In the genomic region with DNA sequence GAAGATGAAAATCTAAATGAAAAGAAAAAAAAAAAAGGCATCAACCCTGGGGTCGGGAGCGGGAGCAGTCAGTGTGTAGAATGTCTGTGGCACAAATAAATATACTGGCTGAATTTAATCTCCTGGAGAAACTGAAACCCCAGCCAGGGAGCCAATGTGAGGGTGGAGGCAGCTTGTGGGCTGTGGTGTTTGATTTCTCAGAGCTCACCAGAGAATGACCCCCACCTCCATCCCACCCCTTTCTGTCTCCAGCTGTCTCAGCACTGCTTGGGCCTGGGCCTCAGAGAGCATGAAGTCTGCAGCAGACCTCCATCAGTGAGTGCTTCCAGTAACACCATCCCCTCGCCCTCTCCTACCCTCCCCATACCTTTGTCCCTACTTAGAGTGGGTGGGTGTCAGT, we compare ENCODE assay signal across 29 mouse cellular contexts. TPM values are rescaled to one million over a fixed set of nuclear protein-coding genes. Genes with fewer than 3 reads are reported as not detected.
A peak's percentile ranks its signal among the peaks of the same experiment; 100 is the strongest.
DNase-seq lines count a peak whose midpoint lies in the region; ATAC-seq and TF ChIP-seq lines count a peak whose summit lies in the region.
"Had no signal": no experiment of that assay in that cellular context is flagged by ENCODE, and none has a peak within 500 bp of the region (broad histone marks: within the 10 kb centered on the region; RNA-seq: fewer than 3 reads in every experiment).

No protein-coding gene starts in this region.

- no peak for TF ChIP-seq POLR2A in heart, adult 2 months (IDR thresholded peaks at IDR 0.05; ENCODE audit: insufficient read depth, low read depth, low read length)

- peak overlapping the region; percentile 72 for H3K27ac ChIP-seq in kidney, embryonic 16.5 days (ENCODE audit: low read length)
- H3K27ac ChIP-seq in embryonic facial prominence, embryonic 12.5 days: no peak overlapping the region
- H3K27ac ChIP-seq in limb, embryonic 12.5 days: peak overlapping the region; percentile 4; the same call in 1 of the 2 replicates
- no peak overlapping the region for H3K27ac ChIP-seq in heart, adult 2 months
- H3K27ac ChIP-seq: forebrain, embryonic 12.5 days; heart, embryonic 13.5 days; hindbrain, embryonic 13.5 days; lung, embryonic 15.5 days; midbrain, embryonic 12.5 days; neural tube, embryonic 12.5 days; stomach, embryonic 15.5 days had no signal

- H3K27me3 ChIP-seq in kidney, embryonic 16.5 days (ENCODE audit: insufficient read depth, low read length): no peaks in the 10 kb centered on the region
- no peaks in the 10 kb centered on the region for H3K27me3 ChIP-seq in embryonic facial prominence, embryonic 12.5 days
- H3K27me3 ChIP-seq in limb, embryonic 12.5 days: no peaks in the 10 kb centered on the region
- H3K27me3 ChIP-seq in heart, adult 2 months (ENCODE audit: control insufficient read depth, insufficient read depth, low read length): no peaks in the 10 kb centered on the region
- H3K27me3 ChIP-seq: forebrain, embryonic 12.5 days; heart, embryonic 13.5 days; hindbrain, embryonic 13.5 days; lung, embryonic 15.5 days; neural tube, embryonic 12.5 days; stomach, embryonic 15.5 days had no signal

- H3K4me1 ChIP-seq in kidney, embryonic 16.5 days (ENCODE audit: insufficient read depth, low read length): peaks cover 3% of the 10 kb centered on the region; the same call in 1 of the 2 replicates
- peaks cover 9% of the 10 kb centered on the region; the same call in 1 of the 2 replicates for H3K4me1 ChIP-seq in embryonic facial prominence, embryonic 12.5 days
- H3K4me1 ChIP-seq in limb, embryonic 12.5 days (replicated peaks): 0 out of 2 replicates have a peak, but pooled peaks cover 11% of the 10 kb centered on the region
- H3K4me1 ChIP-seq in heart, adult 2 months (ENCODE audit: control insufficient read depth, insufficient read depth, low read length): no peaks in the 10 kb centered on the region
- H3K4me1 ChIP-seq: forebrain, embryonic 12.5 days; hindbrain, embryonic 13.5 days; midbrain, embryonic 12.5 days; neural tube, embryonic 12.5 days; stomach, embryonic 15.5 days had no signal

- H3K4me3 ChIP-seq in kidney, embryonic 16.5 days (ENCODE audit: low read length): no peak overlapping the region
- H3K4me3 ChIP-seq in embryonic facial prominence, embryonic 12.5 days: no peak overlapping the region
- no peak overlapping the region for H3K4me3 ChIP-seq in limb, embryonic 12.5 days (replicated peaks)
- H3K4me3 ChIP-seq in heart, adult 2 months: no peak overlapping the region
- H3K4me3 ChIP-seq: forebrain, embryonic 12.5 days; heart, embryonic 13.5 days; hindbrain, embryonic 13.5 days; lung, embryonic 15.5 days; midbrain, embryonic 12.5 days; neural tube, embryonic 12.5 days; stomach, embryonic 15.5 days had no signal

- peak; percentile 94 for ATAC-seq in kidney, embryonic 16.5 days (ENCODE audit: low FRiP score, low TSS enrichment)
- ATAC-seq in embryonic facial prominence, embryonic 12.5 days (ENCODE audit: insufficient number of reproducible peaks, insufficient read depth, low FRiP score, low TSS enrichment): peak; percentile 56
- peak; percentile 69 for ATAC-seq in limb, embryonic 12.5 days (ENCODE audit: insufficient number of reproducible peaks, insufficient read depth, low FRiP score, low TSS enrichment, low read depth)
- ATAC-seq: intestine, embryonic 16.5 days had no signal

- H3K79me2 ChIP-seq in heart, adult 2 months (replicated peaks; ENCODE audit: control insufficient read depth, insufficient read depth, low read length): no peaks in the 10 kb centered on the region

- intact Hi-C loops in heart, adult 2 months (cut with DNase I): no loop called here

- peak; percentile 18 for DNase-seq in embryo, embryonic 10.5 days (ENCODE audit: low spot score)
- DNase-seq in embryo, embryonic 11 days: no peak
- no peak for DNase-seq in kidney, postnatal 10 days
- DNase-seq in urinary bladder, postnatal 4 days (ENCODE audit: low spot score in 2 of 2): no peak
- no peak for DNase-seq in heart, adult 2 months
- DNase-seq: adrenal gland, postnatal 10 days; cerebellum, adult 9-10 months; spleen, adult 18-20 months had no signal

- H3K9me3 ChIP-seq in kidney, embryonic 16.5 days (ENCODE audit: low read length): no peaks in the 10 kb centered on the region
- H3K9me3 ChIP-seq in embryonic facial prominence, embryonic 12.5 days: no peaks in the 10 kb centered on the region
- no peaks in the 10 kb centered on the region for H3K9me3 ChIP-seq in limb, embryonic 12.5 days
- H3K9me3 ChIP-seq: forebrain, embryonic 12.5 days; heart, embryonic 13.5 days; hindbrain, embryonic 13.5 days; lung, embryonic 15.5 days; midbrain, embryonic 12.5 days; neural tube, embryonic 12.5 days; stomach, embryonic 15.5 days had no signal

- TF ChIP-seq EP300 in heart, adult 2 months (IDR thresholded peaks at IDR 0.05; ENCODE audit: insufficient read depth, low read depth, low read length): no peak

- no peaks in the 10 kb centered on the region for H3K36me3 ChIP-seq in kidney, embryonic 16.5 days (ENCODE audit: insufficient read depth, low read length)
- no peaks in the 10 kb centered on the region for H3K36me3 ChIP-seq in embryonic facial prominence, embryonic 12.5 days
- no peaks in the 10 kb centered on the region for H3K36me3 ChIP-seq in limb, embryonic 12.5 days
- no peaks in the 10 kb centered on the region; the same call in 1 of the 2 replicates for H3K36me3 ChIP-seq in heart, adult 2 months (ENCODE audit: control insufficient read depth, insufficient read depth, low read length)
- H3K36me3 ChIP-seq: forebrain, embryonic 12.5 days; heart, embryonic 13.5 days; hindbrain, embryonic 13.5 days; lung, embryonic 15.5 days; midbrain, embryonic 12.5 days; neural tube, embryonic 12.5 days; stomach, embryonic 15.5 days had no signal

- no peak overlapping the region for H3K4me2 ChIP-seq in kidney, embryonic 16.5 days (replicated peaks; ENCODE audit: low read depth, low read length)
- no peak overlapping the region for H3K4me2 ChIP-seq in embryonic facial prominence, embryonic 12.5 days (replicated peaks)
- H3K4me2 ChIP-seq in limb, embryonic 12.5 days: no peak overlapping the region
- H3K4me2 ChIP-seq: forebrain, embryonic 12.5 days; heart, embryonic 13.5 days; hindbrain, embryonic 13.5 days; liver, embryonic 11.5 days; lung, embryonic 15.5 days; midbrain, embryonic 12.5 days; neural tube, embryonic 12.5 days; stomach, embryonic 15.5 days had no signal

- no peak overlapping the region for H3K9ac ChIP-seq in kidney, embryonic 16.5 days (replicated peaks; ENCODE audit: low read length)
- H3K9ac ChIP-seq in embryonic facial prominence, embryonic 12.5 days: no peak overlapping the region
- no peak overlapping the region for H3K9ac ChIP-seq in limb, embryonic 12.5 days (replicated peaks)
- no peak overlapping the region for H3K9ac ChIP-seq in heart, adult 2 months (ENCODE audit: low read depth, low read length)
- H3K9ac ChIP-seq: forebrain, embryonic 12.5 days; heart, embryonic 13.5 days; hindbrain, embryonic 13.5 days; lung, embryonic 15.5 days; midbrain, embryonic 12.5 days; neural tube, embryonic 12.5 days; stomach, embryonic 15.5 days had no signal

- WGBS in kidney, embryonic 16.5 days: 26% methylated on average over 3 of the region's 3 CpGs
- whole genome bisulfite sequencing in embryonic facial prominence, embryonic 12.5 days: 41% methylated on average over 3 of the region's 3 CpGs
- WGBS in limb, embryonic 12.5 days: 53% methylated on average over 3 of the region's 3 CpGs
- 81% methylated on average over 3 of the region's 3 CpGs for WGBS in heart, adult 2 months

- no peak for TF ChIP-seq CTCF in heart, adult 2 months (IDR thresholded peaks at IDR 0.05)

RNA-seq across cellular contexts. Expression of a gene that starts 20.3 kb away (rescaled TPM):
- 4.7 and 7.1 TPM in 2 replicates for polyA plus RNA-seq in kidney, embryonic 16.5 days (2015; fragmentation: Nextera tagmentation; extraction: Ambion mirVana)
- 0.45 and 0.65 TPM in 2 replicates for polyA plus RNA-seq in embryonic facial prominence, embryonic 12.5 days (2016; fragmentation: Nextera tagmentation; extraction: Ambion mirVana)
- polyA plus RNA-seq in limb, embryonic 12.5 days (2016; fragmentation: Nextera tagmentation; extraction: Ambion mirVana): 1.1 and 1.9 TPM in 2 replicates
- total RNA-seq in heart, adult 2 months (2021): 1 to 10 TPM; 5.9 to 6.7 TPM
- 1.4 and 3.1 TPM in 2 replicates for polyA plus RNA-seq in heart, adult 2 months (2012; rRNA removed)

RNA-seq across cellular contexts. Expression of a gene that starts 50.1 kb away (rescaled TPM):
- polyA plus RNA-seq in kidney, embryonic 16.5 days (2015; fragmentation: Nextera tagmentation; extraction: Ambion mirVana): 241 and 247 TPM in 2 replicates
- 167 and 175 TPM in 2 replicates for polyA plus RNA-seq in embryonic facial prominence, embryonic 12.5 days (2016; fragmentation: Nextera tagmentation; extraction: Ambion mirVana)
- 193 and 196 TPM in 2 replicates for polyA plus RNA-seq in limb, embryonic 12.5 days (2016; fragmentation: Nextera tagmentation; extraction: Ambion mirVana)
- under 1 TPM; 0.32 to 0.39 TPM for total RNA-seq in heart, adult 2 months (2021)
- polyA plus RNA-seq in heart, adult 2 months (2012; rRNA removed): 0.12 and 0.44 TPM in 2 replicates

RNA-seq across cellular contexts. Expression of a gene that starts 55.0 kb away (rescaled TPM):
- 3.1 and 4.2 TPM in 2 replicates for polyA plus RNA-seq in kidney, embryonic 16.5 days (2015; fragmentation: Nextera tagmentation; extraction: Ambion mirVana)
- 0.10 TPM in 1 of 2 replicates, not detected in the other for polyA plus RNA-seq in embryonic facial prominence, embryonic 12.5 days (2016; fragmentation: Nextera tagmentation; extraction: Ambion mirVana)
- 0.14 TPM in 1 of 2 replicates, not detected in the other for polyA plus RNA-seq in limb, embryonic 12.5 days (2016; fragmentation: Nextera tagmentation; extraction: Ambion mirVana)
- not detected for total RNA-seq in heart, adult 2 months (2021)
- not detected in 2 replicates for polyA plus RNA-seq in heart, adult 2 months (2012; rRNA removed)
- total RNA-seq: adrenal gland, postnatal 10 days; common myeloid progenitor, adult 5-6 weeks; heart, postnatal 25 days; layer of hippocampus, postnatal 10 days; left cerebral cortex, postnatal 10 days; megakaryocyte progenitor cell, adult 5-6 weeks; monocyte, adult 5-6 weeks had no signal
- polyA plus RNA-seq: forebrain, embryonic 12.5 days; gonadal fat pad, adult 2 months; heart, embryonic 13.5 days; liver, embryonic 11.5 days; lung, embryonic 15.5 days; thymus, postnatal 0 days; urinary bladder, adult 2 months had no signal

Comparison
In these comparisons a context has a peak if more than half of its experiments do, and no peak if none do; other contexts are left out.
1. H3K27ac ChIP-seq: peak in kidney, embryonic 16.5 days (single experiment) and limb, embryonic 12.5 days (single experiment); none in embryonic facial prominence, embryonic 12.5 days (single experiment) and heart, adult 2 months (single experiment).
2. RNA of a gene that starts 50.1 kb away (polyA plus RNA-seq): 241 to 247 TPM in kidney, embryonic 16.5 days, 193 to 196 TPM in limb, embryonic 12.5 days and 167 to 175 TPM in embryonic facial prominence, embryonic 12.5 days; 0.12 to 0.44 TPM in heart, adult 2 months; every median in the first group is over 100 times any median in the second.
3. Peak in every context shown above with its lines, with median percentiles within 50 percentile points of each other: ATAC-seq.